ENCODE assay signal across 22 mouse cellular contexts in genomic region chr8:86484244-86484643, GRCm38 (mm10).
DNase-seq lines count a peak whose midpoint lies in the region; ATAC-seq and TF ChIP-seq lines count a peak whose summit lies in the region.
"Had no signal": no experiment of that assay in that cellular context is flagged by ENCODE, and none has a peak within 500 bp of the region (broad histone marks: within the 10 kb centered on the region; RNA-seq: fewer than 3 reads in every experiment).

No protein-coding gene starts in this region.

- no peak overlapping the region for H3K9ac ChIP-seq in liver, adult 2 months (ENCODE audit: low read depth, low read length)
- no peak overlapping the region for H3K9ac ChIP-seq in liver, postnatal 0 days (replicated peaks)
- H3K9ac ChIP-seq in MEL (ENCODE audit: control insufficient read depth, low read depth, low read length, poor library complexity, severe bottlenecking): no peak overlapping the region
- H3K9ac ChIP-seq: embryonic facial prominence, embryonic 13.5 days; embryonic facial prominence, embryonic 15.5 days; forebrain, embryonic 12.5 days had no signal

- no peak overlapping the region for H3K4me2 ChIP-seq in liver, postnatal 0 days (ENCODE audit: low read depth, low read length)
- H3K4me2 ChIP-seq: embryonic facial prominence, embryonic 13.5 days; embryonic facial prominence, embryonic 15.5 days; forebrain, embryonic 12.5 days had no signal

- H3K79me2 ChIP-seq in liver, adult 2 months (ENCODE audit: control insufficient read depth, insufficient read depth, low read length): no peaks in the 10 kb centered on the region
- H3K79me2 ChIP-seq in MEL (ENCODE audit: control insufficient read depth, insufficient read depth, low read length, poor library complexity): no peaks in the 10 kb centered on the region

- no peak for TF ChIP-seq CTCF in liver, adult 2 months (IDR thresholded peaks at IDR 0.05; ENCODE audit: low read depth, low read length)
- TF ChIP-seq CTCF in liver, postnatal 0 days (IDR thresholded peaks at IDR 0.05; ENCODE audit: low read depth): no peak
- no peak for TF ChIP-seq CTCF in MEL (IDR thresholded peaks at IDR 0.05 in 2 of 3, conservative IDR thresholded peaks at IDR 0.05 in 1 of 3; ENCODE audit: control insufficient read depth in 1 of 3, insufficient read depth in 1 of 3, low read depth in 2 of 3, low read length in 3 of 3, poor library complexity in 1 of 3, severe bottlenecking in 1 of 3)

- no peak overlapping the region for H3K4me3 ChIP-seq in liver, adult 2 months (ENCODE audit: insufficient read depth, low read depth, low read length)
- no peak overlapping the region for H3K4me3 ChIP-seq in liver, postnatal 0 days (ENCODE audit: low read depth, low read length)
- peak overlapping the region in 1 of 2 experiments; percentile 37; a peak in 1 of 4 replicates for H3K4me3 ChIP-seq in MEL (ENCODE audit: control insufficient read depth in 1 of 2, insufficient read depth in 1 of 2, low read depth in 2 of 2, low read length in 2 of 2)
- H3K4me3 ChIP-seq: embryonic facial prominence, embryonic 13.5 days; embryonic facial prominence, embryonic 15.5 days; erythroblast, embryonic 14.5 days; forebrain, embryonic 10.5 days; forebrain, embryonic 12.5 days had no signal

- no peak for ATAC-seq in liver, postnatal 0 days
- ATAC-seq in cerebellum, adult (ENCODE audit: insufficient number of reproducible peaks, low FRiP score, low TSS enrichment): no peak
- ATAC-seq: forebrain, embryonic 14.5 days; forebrain, embryonic 16.5 days had no signal

- no peak overlapping the region for H3K27ac ChIP-seq in liver, adult 2 months (replicated peaks; ENCODE audit: insufficient read depth, low read depth, low read length)
- H3K27ac ChIP-seq in liver, postnatal 0 days (ENCODE audit: low read depth): no peak overlapping the region
- no peak overlapping the region for H3K27ac ChIP-seq in MEL (ENCODE audit: control insufficient read depth, low read depth, low read length)
- H3K27ac ChIP-seq: embryonic facial prominence, embryonic 13.5 days; embryonic facial prominence, embryonic 15.5 days; forebrain, embryonic 10.5 days; forebrain, embryonic 12.5 days had no signal

- H3K4me1 ChIP-seq in liver, adult 2 months (ENCODE audit: control insufficient read depth, insufficient read depth, low read length): no peaks in the 10 kb centered on the region
- no peaks in the 10 kb centered on the region for H3K4me1 ChIP-seq in liver, postnatal 0 days (ENCODE audit: insufficient read depth)
- peaks cover 0 to 3% of the 10 kb centered on the region in 2 experiments; a peak in 1 of 4 replicates for H3K4me1 ChIP-seq in MEL (ENCODE audit: control insufficient read depth in 1 of 2, insufficient read depth in 2 of 2, low read length in 2 of 2)
- H3K4me1 ChIP-seq: embryonic facial prominence, embryonic 13.5 days; embryonic facial prominence, embryonic 15.5 days; forebrain, embryonic 10.5 days; forebrain, embryonic 12.5 days had no signal

- no peaks in the 10 kb centered on the region for H3K27me3 ChIP-seq in liver, adult 2 months (ENCODE audit: control insufficient read depth, insufficient read depth, low read length)
- no peaks in the 10 kb centered on the region for H3K27me3 ChIP-seq in liver, postnatal 0 days (ENCODE audit: insufficient read depth, low read length)
- no peaks in the 10 kb centered on the region for H3K27me3 ChIP-seq in MEL (ENCODE audit: control insufficient read depth in 1 of 2, insufficient read depth in 2 of 2, low read length in 2 of 2)
- H3K27me3 ChIP-seq: embryonic facial prominence, embryonic 13.5 days; embryonic facial prominence, embryonic 15.5 days; forebrain, embryonic 12.5 days had no signal

- no peak for TF ChIP-seq RAD21 in MEL (IDR thresholded peaks at IDR 0.05; ENCODE audit: low read depth, low read length)

- no peak for TF ChIP-seq EP300 in liver, postnatal 0 days (IDR thresholded peaks at IDR 0.05; ENCODE audit: low read depth)
- no peak for TF ChIP-seq EP300 in MEL (IDR thresholded peaks at IDR 0.05; ENCODE audit: low read depth in 1 of 2, low read length in 2 of 2)

- TF ChIP-seq POLR2A in liver, adult 2 months (IDR thresholded peaks at IDR 0.05; ENCODE audit: extremely low read depth, insufficient read depth, low read length): no peak
- no peak for TF ChIP-seq POLR2A in MEL (IDR thresholded peaks at IDR 0.05; ENCODE audit: control insufficient read depth in 1 of 2, insufficient read depth in 1 of 2, low read depth in 1 of 2, low read length in 2 of 2, poor library complexity in 1 of 2)

- no peaks in the 10 kb centered on the region for H3K36me3 ChIP-seq in liver, adult 2 months (ENCODE audit: control insufficient read depth, insufficient read depth, low read length)
- H3K36me3 ChIP-seq in liver, postnatal 0 days (replicated peaks; ENCODE audit: insufficient read depth, low read length): no peaks in the 10 kb centered on the region
- no peaks in the 10 kb centered on the region; a peak in 1 of 4 replicates for H3K36me3 ChIP-seq in MEL (ENCODE audit: control insufficient read depth in 1 of 2, insufficient read depth in 2 of 2, low read length in 2 of 2)
- H3K36me3 ChIP-seq: embryonic facial prominence, embryonic 13.5 days; embryonic facial prominence, embryonic 15.5 days; forebrain, embryonic 10.5 days; forebrain, embryonic 12.5 days; G1E had no signal

- DNase-seq in liver, adult 2 months (ENCODE audit: extremely low read depth, low read depth, low spot score): peak; percentile 28
- DNase-seq in liver, postnatal 0 days: no peak
- peak; percentile 6 for DNase-seq in MEL (ENCODE audit: low read depth, low spot score)
- no peak for DNase-seq in retina, embryonic 14.5 days (ENCODE audit: low spot score)
- DNase-seq: adrenal gland, adult 2 months; adrenal gland, postnatal 10 days; adrenal gland, postnatal 25 days; cerebellum, adult 11-12 months; cerebellum, adult 2 months; cerebellum, adult 9-10 months; cerebellum, postnatal 10 days; cerebellum, postnatal 36 days; embryo, embryonic 11 days had no signal

- no peaks in the 10 kb centered on the region for H3K9me3 ChIP-seq in liver, postnatal 0 days (ENCODE audit: low read length)
- H3K9me3 ChIP-seq in MEL (replicated peaks; ENCODE audit: insufficient read depth, low read length): no peaks in the 10 kb centered on the region
- H3K9me3 ChIP-seq: embryonic facial prominence, embryonic 13.5 days; embryonic facial prominence, embryonic 15.5 days; forebrain, embryonic 10.5 days; forebrain, embryonic 12.5 days; G1E had no signal

TF ChIP-seq in MEL, 35 proteins besides CTCF, POLR2A, EP300 and RAD21:
- no peak for TF ChIP-seq MAFK (IDR thresholded peaks at IDR 0.05; ENCODE audit: borderline replicate concordance, low read depth, low read length)
- no peak for TF ChIP-seq KAT2A (conservative IDR thresholded peaks at IDR 0.05; ENCODE audit: low read depth, low read length)
- no peak for TF ChIP-seq MAZ (IDR thresholded peaks at IDR 0.05; ENCODE audit: low read depth, low read length)
- TF ChIP-seq TBP (IDR thresholded peaks at IDR 0.05; ENCODE audit: low read depth, low read length): no peak
- TF ChIP-seq ZKSCAN1 (IDR thresholded peaks at IDR 0.05; ENCODE audit: low read depth, low read length): no peak
- no peak for TF ChIP-seq USF2 (IDR thresholded peaks at IDR 0.05; ENCODE audit: borderline replicate concordance in 1 of 2, insufficient read depth in 1 of 2, low read depth in 1 of 2, low read length in 2 of 2)
- TF ChIP-seq MYC (IDR thresholded peaks at IDR 0.05; ENCODE audit: low read depth, low read length): no peak
- TF ChIP-seq HCFC1 (IDR thresholded peaks at IDR 0.05; ENCODE audit: low read depth, low read length): no peak
- no peak for TF ChIP-seq UBTF (IDR thresholded peaks at IDR 0.05; ENCODE audit: borderline replicate concordance, insufficient read depth, low read depth, low read length)
- TF ChIP-seq TCF12 (IDR thresholded peaks at IDR 0.05; ENCODE audit: low read depth, low read length): no peak
TF ChIP-seq in MEL: peak in this region for 0.

Comparison
In these comparisons a context has a peak if more than half of its experiments do, and no peak if none do; other contexts are left out.
1. DNase-seq: peak in liver, adult 2 months (single experiment) and MEL (single experiment); none in liver, postnatal 0 days (single experiment) and retina, embryonic 14.5 days (single experiment).